Mouse (Mus musculus) thymus, postnatal 0 days (tissue): ENCODE results near the gene Nat8f3. TPM values are rescaled to one million over a fixed set of nuclear protein-coding genes. Genes with fewer than 3 reads are reported as not detected.
"Not testable (repeated sequence)": the region's sequence is repeated elsewhere in the genome, so short reads cannot be mapped to it uniquely, and the experiment has no call there.

Source experiments
- DNase-seq: peaks from one replicate; pipeline ENCODE4 v3.0.0-alpha.2; 2015; ENCODE audit warnings: low spot score
- microRNA-seq: library from miRNA; unstranded; fragments of <30 nt; microRNA quantifications from one replicate; pipeline ENCODE4, GENCODE M21; 2016; ENCODE audit warnings: borderline number of aligned reads
- polyA plus RNA-seq: library from polyadenylated mRNA; unstranded; fragments of >200 nt; fragmentation: Nextera tagmentation; extraction: Ambion mirVana; gene quantifications from 2 replicates; pipeline ENCODE4 v1.2.1, GENCODE M21; 2015

The Nat8f3 gene
- not detected in 2 replicates for polyA plus RNA-seq

DNA sequence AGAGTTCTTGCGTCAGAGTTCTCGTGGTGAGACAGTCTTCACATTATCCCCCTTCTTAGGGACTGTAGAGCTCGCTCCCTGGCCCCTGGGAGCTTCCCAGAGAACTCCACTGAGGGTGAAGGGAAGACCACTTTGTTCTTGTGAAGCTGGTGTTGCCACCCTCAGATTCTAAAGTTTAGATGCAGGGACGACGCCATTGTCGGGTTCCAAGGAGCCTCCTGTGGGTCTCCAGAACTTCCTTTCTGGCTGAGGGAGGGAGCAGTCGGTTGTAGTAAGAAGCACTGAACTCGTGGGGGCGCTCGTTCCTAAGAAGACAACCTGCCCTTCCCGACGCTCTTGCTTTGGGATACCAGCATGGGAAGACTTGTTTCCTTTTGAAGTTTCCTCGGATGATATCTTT, at the start of gene Nat8f3:
Nat8f3 (minus strand) TSS at position 223 of the 400 bp plus-strand sequence.
- not testable (repeated sequence) for DNase-seq

DNA sequence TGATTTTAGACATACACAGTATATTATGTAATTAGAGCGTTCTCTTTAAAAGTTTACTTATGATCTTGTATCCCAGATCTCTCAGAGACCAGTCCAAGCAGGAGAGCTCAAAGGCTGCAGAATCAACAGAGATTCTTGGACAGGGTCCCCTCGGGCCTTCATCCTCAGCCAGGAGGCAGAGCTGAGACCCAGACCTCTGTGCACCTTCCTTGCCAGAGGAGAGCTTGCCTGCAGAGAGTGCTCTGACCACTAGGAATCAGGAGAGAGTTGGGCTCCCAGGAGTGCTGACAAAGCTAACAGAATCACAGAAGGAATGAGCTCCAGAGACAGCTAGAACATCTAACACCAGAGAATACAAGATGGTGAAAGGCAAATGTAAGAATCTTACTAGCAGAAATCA, 47.8 kb upstream of the Nat8f3 start:
- DNase-seq: no peak

DNA sequence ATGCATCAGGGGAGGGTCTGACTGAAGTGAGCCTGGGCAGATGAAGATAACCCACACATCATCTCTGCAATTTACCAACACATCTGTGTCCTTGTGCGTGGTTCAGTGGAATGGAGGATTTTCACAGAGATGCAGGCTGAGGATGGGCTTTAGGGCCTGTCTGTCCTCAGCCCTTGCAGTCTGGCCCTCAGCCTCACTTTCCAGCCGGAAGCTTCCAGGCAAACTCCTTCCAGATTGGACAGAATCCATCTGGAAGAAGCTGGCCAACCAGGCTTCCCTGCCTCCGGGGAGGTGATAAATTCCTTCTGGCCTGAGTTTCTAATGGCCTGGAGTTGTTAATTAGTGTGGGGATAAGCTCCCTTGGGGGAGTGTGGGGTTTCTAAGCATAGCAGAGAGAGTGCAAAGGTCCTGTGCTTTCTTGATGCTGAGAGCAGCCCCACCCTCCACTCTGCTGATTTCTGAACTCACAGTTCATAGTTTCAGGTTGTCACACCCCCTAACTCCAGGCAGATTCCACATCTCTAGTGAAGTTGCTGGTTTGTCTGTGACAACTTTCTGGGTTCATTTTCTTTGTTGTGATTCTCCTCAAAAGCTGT, 45.5 kb upstream of the Nat8f3 start:
- DNase-seq: not testable (repeated sequence)

DNA sequence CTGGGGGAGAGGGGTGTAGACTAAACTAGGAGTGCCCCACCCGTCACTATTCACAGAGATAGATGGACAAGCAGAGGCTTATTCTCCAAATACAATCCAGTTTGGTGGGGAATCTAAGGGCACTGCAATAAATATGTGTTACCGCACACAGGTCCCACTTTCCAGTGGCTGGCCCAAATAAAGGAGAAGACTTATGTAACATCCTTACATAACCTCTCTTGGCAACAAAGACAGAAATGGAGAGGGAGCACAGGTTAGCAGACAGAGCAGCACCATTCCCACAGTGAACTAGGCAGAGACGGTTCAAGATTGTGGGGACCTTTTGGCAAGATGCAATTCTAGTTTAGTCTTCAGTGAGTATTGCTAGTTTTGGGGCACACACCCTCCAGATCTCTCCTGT, 45.0 kb upstream of the Nat8f3 start:
- not testable (repeated sequence) for DNase-seq

DNA sequence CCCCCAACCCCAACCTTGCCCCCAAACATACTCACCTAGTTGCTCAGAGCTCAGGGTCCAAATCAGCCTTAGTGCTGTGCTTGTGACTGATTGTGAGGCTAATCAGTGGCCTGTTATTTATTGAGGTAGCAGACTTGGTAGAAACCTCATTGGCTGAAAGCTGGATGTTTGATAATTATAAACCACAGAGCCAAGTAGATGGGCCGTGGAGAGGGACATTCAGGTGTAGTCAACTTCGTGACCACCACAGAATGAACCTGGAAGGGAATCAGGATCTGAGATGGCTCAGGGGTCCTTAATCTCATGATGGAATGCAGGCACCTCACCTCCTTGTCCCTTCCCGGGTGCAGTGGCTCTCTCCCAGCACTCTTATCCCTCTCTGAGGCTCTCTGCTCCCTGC, 44.2 kb upstream of the Nat8f3 start:
- not testable (repeated sequence) for DNase-seq

DNA sequence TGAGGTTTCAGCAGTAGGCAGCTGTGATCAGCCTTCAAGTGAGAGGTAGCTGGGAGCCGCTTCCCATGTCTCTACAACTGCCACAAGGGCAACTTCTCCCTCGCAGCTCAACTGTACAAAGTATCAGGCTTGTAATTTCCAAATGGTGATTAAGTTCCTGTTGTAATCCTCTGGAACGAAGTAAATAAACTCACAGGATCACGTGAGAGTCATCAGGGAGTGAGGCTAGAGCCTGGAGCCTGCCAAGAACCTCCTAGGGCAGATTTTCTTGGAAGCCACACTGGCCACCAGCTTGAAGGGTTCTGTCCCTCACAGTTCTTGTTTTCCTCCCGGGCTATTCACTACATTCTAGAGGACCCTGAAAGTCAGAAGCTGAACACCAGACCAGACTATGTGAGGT, 37.6 kb upstream of the Nat8f3 start:
- not testable (repeated sequence) for DNase-seq

DNA sequence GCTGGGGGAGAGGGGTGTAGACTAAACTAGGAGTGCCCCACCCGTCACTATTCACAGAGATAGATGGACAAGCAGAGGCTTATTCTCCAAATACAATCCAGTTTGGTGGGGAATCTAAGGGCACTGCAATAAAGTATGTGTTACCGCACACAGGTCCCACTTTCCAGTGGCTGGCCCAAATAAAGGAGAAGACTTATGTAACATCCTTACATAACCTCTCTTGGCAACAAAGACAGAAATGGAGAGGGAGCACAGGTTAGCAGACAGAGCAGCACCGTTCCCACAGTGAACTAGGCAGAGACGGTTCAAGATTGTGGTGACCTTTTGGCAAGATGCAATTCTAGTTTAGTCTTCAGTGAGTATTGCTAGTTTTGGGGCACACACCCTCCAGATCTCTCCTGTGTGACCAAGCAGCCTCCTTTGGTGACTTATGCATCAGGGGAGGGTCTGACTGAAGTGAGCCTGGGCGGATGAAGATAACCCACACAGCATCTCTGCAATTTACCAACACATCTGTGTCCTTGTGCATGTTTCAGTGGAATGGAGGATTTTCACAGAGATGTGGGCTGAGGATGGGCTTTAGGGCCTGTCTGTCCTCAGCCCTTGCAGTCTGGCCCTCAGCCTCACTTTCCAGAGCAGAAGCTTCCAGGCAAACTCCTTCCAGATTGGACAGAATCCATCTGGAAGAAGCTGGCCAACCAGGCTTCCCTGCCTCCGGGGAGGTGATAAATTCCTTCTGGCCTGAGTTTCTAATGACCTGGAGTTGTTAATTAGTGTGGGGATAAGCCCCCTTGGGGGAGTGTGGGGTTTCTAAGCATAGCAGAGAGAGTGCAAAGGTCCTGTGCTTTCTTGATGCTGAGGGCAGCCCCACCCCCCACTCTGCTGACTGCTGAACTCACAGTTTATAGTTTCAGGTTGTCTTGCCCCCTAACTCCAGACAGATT, 2.2 kb downstream of the Nat8f3 start:
- DNase-seq: not testable (repeated sequence)

DNA sequence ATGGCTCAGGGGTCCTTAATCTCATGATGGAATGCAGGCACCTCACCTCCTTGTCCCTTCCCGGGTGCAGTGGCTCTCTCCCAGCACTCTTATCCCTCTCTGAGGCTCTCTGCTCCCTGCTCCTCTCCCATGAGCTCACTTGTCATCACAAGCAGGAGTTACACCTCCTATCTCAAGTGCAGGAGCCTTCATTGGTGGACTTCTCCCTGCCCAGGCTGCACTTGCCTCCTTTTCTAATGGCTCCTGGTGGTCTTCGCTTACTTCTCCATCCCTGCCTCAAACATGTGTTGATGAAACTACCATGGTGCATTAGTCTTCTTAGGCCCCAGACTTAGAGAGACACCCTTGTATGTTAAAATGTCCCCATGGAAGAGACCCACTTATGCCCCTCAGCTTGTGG, 2.9 kb downstream of the Nat8f3 start:
- not testable (repeated sequence) for DNase-seq

DNA sequence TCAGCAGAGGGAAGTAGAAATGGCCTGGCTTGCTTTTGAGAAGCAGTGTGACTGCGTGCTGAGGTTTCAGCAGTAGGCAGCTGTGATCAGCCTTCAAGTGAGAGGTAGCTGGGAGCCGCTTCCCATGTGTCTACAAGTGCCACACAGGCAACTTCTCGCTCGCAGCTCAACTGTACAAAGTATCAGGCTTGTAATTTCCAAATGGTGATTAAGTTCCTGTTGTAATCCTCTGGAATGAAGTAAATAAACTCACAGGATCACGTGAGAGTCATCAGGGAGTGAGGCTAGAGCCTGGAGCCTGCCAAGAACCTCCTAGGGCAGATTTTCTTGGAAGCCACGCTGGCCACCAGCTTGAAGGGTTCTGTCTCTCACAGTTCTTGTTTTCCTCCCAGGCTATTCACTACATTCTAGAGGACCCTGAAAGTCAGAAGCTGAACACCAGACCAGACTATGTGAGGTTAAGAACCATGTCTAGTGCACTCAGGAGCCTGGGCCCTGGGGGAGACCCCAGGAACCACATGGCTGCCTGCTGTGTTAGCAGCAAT, 9.8 kb downstream of the Nat8f3 start:
- not testable (repeated sequence) for DNase-seq

DNA sequence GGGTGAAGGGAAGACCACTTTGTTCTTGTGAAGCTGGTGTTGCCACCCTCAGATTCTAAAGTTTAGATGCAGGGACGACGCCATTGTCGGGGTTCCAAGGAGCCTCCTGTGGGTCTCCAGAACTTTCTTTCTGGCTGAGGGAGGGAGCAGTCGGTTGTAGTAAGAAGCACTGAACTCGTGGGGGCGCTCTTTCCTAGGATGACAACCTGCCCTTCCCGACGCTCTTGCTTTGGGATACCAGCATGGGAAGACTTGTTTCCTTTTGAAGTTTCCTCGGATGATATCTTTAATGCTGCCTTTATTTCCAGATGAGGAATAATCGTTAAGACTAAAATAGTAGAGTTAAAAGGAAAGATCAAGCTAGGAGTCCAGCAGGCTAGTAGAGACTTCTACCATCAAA, 52.4 kb downstream of the Nat8f3 start, which contains the start of gene Nat8f7:
Nat8f7 (minus strand) TSS at position 101 of the 400 bp plus-strand sequence.
- not testable (repeated sequence) for DNase-seq

DNA sequence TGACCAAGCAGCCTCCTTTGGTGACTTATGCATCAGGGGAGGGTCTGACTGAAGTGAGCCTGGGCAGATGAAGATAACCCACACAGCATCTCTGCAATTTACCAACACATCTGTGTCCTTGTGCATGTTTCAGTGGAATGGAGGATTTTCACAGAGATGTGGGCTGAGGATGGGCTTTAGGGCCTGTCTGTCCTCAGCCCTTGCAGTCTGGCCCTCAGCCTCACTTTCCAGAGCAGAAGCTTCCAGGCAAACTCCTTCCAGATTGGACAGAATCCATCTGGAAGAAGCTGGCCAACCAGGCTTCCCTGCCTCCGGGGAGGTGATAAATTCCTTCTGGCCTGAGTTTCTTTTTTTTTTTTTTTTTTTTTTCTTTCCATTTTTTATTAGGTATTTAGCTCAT, 55.9 kb downstream of the Nat8f3 start:
- DNase-seq: not testable (repeated sequence)

DNA sequence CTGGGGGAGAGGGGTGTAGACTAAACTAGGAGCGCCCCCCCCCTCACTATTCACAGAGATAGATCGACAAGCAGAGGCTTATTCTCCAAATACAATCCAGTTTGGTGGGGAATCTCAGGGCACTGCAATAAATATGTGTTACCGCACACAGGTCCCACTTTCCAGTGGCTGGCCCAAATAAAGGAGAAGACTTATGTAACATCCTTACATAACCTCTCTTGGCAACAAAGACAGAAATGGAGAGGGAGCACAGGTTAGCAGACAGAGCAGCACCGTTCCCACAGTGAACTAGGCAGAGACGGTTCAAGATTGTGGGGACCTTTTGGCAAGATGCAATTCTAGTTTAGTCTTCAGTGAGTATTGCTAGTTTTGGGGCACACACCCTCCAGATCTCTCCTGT, 56.3 kb downstream of the Nat8f3 start:
- DNase-seq: not testable (repeated sequence)

DNA sequence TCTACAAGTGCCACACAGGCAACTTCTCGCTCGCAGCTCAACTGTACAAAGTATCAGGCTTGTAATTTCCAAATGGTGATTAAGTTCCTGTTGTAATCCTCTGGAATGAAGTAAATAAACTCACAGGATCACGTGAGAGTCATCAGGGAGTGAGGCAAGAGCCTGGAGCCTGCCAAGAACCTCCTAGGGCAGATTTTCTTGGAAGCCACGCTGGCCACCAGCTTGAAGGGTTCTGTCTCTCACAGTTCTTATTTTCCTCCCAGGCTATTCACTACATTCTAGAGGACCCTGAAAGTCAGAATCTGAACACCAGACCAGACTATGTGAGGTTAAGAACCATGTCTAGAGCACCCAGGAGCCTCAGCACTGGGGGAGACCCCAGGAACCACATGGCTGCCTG, 63.6 kb downstream of the Nat8f3 start:
- not testable (repeated sequence) for DNase-seq

Small RNAs within 50 kb of the gene (microRNA-seq; reads per million reads assigned to microRNA genes)
- not detected for gene Gm27317
- gene Mir6375: not detected

Other genes starting within 250 kb of the Nat8f3 start
- 2.6 and 2.9 TPM in 2 replicates for gene Alms1, start 178.2 kb downstream of the Nat8f3 start, polyA plus RNA-seq
- gene Nat8f7, start 52.5 kb downstream of the Nat8f3 start, polyA plus RNA-seq: not detected in 2 replicates
- not detected in 2 replicates for gene Nat8f6, start 55.2 kb upstream of the Nat8f3 start, polyA plus RNA-seq
- 0.13 TPM in 1 of 2 replicates, not detected in the other for gene Nat8f5, start 55.2 kb upstream of the Nat8f3 start, polyA plus RNA-seq
- gene Nat8, start 66.3 kb upstream of the Nat8f3 start, polyA plus RNA-seq: 0.15 TPM in 1 of 2 replicates, not detected in the other
- 0.06 and 0.09 TPM in 2 replicates for gene Nat8f2, start 103.4 kb upstream of the Nat8f3 start, polyA plus RNA-seq
- gene Nat8f4, start 139.1 kb upstream of the Nat8f3 start, polyA plus RNA-seq: 3.1 and 4.3 TPM in 2 replicates
- 33.6 and 44.3 TPM in 2 replicates for gene Tprkb, start 146.1 kb upstream of the Nat8f3 start, polyA plus RNA-seq
- gene Nat8f1, start 149.9 kb upstream of the Nat8f3 start, polyA plus RNA-seq: 8.6 and 9.5 TPM in 2 replicates
- 77.1 and 80.9 TPM in 2 replicates for gene Dusp11, start 195.9 kb upstream of the Nat8f3 start, polyA plus RNA-seq